Mouse (Mus musculus) heart, postnatal 0 days (tissue): ENCODE data around the gene Pou2f1.

ENCODE experiments used
- CTCF ChIP-seq: IDR thresholded peaks from 2 replicates; pipeline ENCODE4 v1.5.1; 2016; ENCODE audit warnings: antibody characterized with exemption, control low read depth, low read depth
- EP300 ChIP-seq: IDR thresholded peaks from 2 replicates; pipeline ENCODE4 v1.6.1; 2016; ENCODE audit warnings: antibody characterized with exemption, low read depth

GRCm38 (mm10) chr1:166003181-166004022 lies 924 bp upstream of the Pou2f1 start:
- no peak for TF ChIP-seq CTCF
- peak; percentile 45; the same call in 1 of the 2 replicates for TF ChIP-seq EP300
